ENCODE assay signal across 8 mouse cellular contexts in genomic region chr7:87113654-87114053, GRCm38 (mm10).
DNase-seq lines count a peak whose midpoint lies in the region; ATAC-seq lines count a peak whose summit lies in the region.
"Had no signal": no experiment of that assay in that cellular context is flagged by ENCODE, and none has a peak within 500 bp of the region (broad histone marks: within the 10 kb centered on the region; RNA-seq: fewer than 3 reads in every experiment).

No protein-coding gene starts in this region.

- H3K9me3 ChIP-seq in midbrain, embryonic 10.5 days (replicated peaks): no peaks in the 10 kb centered on the region
- no peaks in the 10 kb centered on the region for H3K9me3 ChIP-seq in midbrain, embryonic 16.5 days (replicated peaks; ENCODE audit: control insufficient read depth, low read length, poor library complexity, severe bottlenecking)
- H3K9me3 ChIP-seq: megakaryocyte, embryonic 14.5 days had no signal

- H3K27me3 ChIP-seq in midbrain, embryonic 10.5 days (ENCODE audit: low read depth, poor library complexity, severe bottlenecking): no peaks in the 10 kb centered on the region
- H3K27me3 ChIP-seq in midbrain, embryonic 16.5 days (ENCODE audit: control insufficient read depth, insufficient read depth, low read depth, low read length): no peaks in the 10 kb centered on the region
- H3K27me3 ChIP-seq: megakaryocyte, embryonic 14.5 days had no signal

- H3K4me1 ChIP-seq in midbrain, embryonic 10.5 days: no peaks in the 10 kb centered on the region
- peaks cover 4% of the 10 kb centered on the region; the same call in 1 of the 2 replicates for H3K4me1 ChIP-seq in midbrain, embryonic 16.5 days (ENCODE audit: control insufficient read depth, insufficient read depth, low read length)
- H3K4me1 ChIP-seq: megakaryocyte, embryonic 14.5 days had no signal

- WGBS in midbrain, embryonic 10.5 days: 13% methylated on average over 4 of the region's 4 CpGs
- WGBS in midbrain, embryonic 16.5 days: 4% methylated on average over 4 of the region's 4 CpGs

- no peak overlapping the region for H3K9ac ChIP-seq in midbrain, embryonic 16.5 days (ENCODE audit: low read depth, low read length)

- H3K4me3 ChIP-seq in midbrain, embryonic 10.5 days: no peak overlapping the region
- no peak overlapping the region for H3K4me3 ChIP-seq in midbrain, embryonic 16.5 days (ENCODE audit: low read depth, low read length)
- H3K4me3 ChIP-seq: megakaryocyte, embryonic 14.5 days had no signal

- no peak overlapping the region for H3K27ac ChIP-seq in midbrain, embryonic 10.5 days (replicated peaks)
- no peak overlapping the region for H3K27ac ChIP-seq in midbrain, embryonic 16.5 days (ENCODE audit: low read length)

- ATAC-seq in midbrain, embryonic 16.5 days: no peak

- peak; percentile 29 for DNase-seq in midbrain, embryonic 10.5 days (ENCODE audit: low spot score)
- DNase-seq in adrenal gland, postnatal 14 days: peak; percentile 26
- DNase-seq in embryo, embryonic 9.5 days (ENCODE audit: extremely low spot score): peak; percentile 14
- DNase-seq in kidney, postnatal 36 days: peak; percentile 47 to 71
- DNase-seq in lung, postnatal 25 days (ENCODE audit: low spot score): peak; percentile 8
- no peak for DNase-seq in natural killer cell, adult 2 months (ENCODE audit: low spot score in 2 of 2)

- no peak overlapping the region for H3K4me2 ChIP-seq in midbrain, embryonic 16.5 days (ENCODE audit: low read length)

- no peaks in the 10 kb centered on the region for H3K36me3 ChIP-seq in midbrain, embryonic 10.5 days
- no peaks in the 10 kb centered on the region for H3K36me3 ChIP-seq in midbrain, embryonic 16.5 days (ENCODE audit: control insufficient read depth, insufficient read depth, low read length)

Comparison
In these comparisons a context has a peak if more than half of its experiments do, and no peak if none do; other contexts are left out.
1. DNase-seq: peak in midbrain, embryonic 10.5 days (single experiment), adrenal gland, postnatal 14 days (single experiment), embryo, embryonic 9.5 days (single experiment), kidney, postnatal 36 days (2 of 2) and lung, postnatal 25 days (single experiment); none in natural killer cell, adult 2 months (0 of 2).